8 mouse cellular contexts compared by ENCODE assay signal in the genomic region with DNA sequence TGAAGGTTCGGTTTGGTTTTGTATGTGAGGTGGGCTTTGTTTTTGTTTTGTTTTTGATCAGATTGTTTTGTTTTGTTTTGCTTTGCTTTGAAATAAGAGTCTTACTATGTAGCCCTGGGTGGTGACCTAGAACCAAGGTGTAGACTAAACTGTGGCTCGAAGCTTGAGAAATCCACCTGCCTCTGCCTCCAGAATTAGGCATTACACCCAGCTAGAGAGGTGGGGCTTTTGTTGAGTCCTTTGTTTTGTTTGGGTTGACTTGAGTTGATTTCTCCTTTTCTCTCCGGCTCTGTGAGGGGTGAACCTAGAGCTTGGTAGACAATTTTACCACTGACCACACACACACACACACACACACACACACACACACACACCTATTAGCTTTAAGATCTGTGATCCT. TPM values are rescaled to one million over a fixed set of nuclear protein-coding genes. Genes with fewer than 3 reads are reported as not detected.
DNase-seq lines count a peak whose midpoint lies in the region; ATAC-seq lines count a peak whose summit lies in the region.

No protein-coding gene starts in this region.

- 65% methylated on average over 3 of the region's 3 CpGs for WGBS in lung, embryonic 16.5 days
- 73% methylated on average over 3 of the region's 3 CpGs for WGBS in forebrain, embryonic 11.5 days
- WGBS in limb, embryonic 15.5 days, result 72% methylated on average over 3 of the region's 3 CpGs
- 60% methylated on average over 3 of the region's 3 CpGs for WGBS in stomach, embryonic 15.5 days

- H3K9me3 ChIP-seq in lung, embryonic 16.5 days (ENCODE audit: control insufficient read depth, low read length), result no peaks in the 10 kb centered on the region
- H3K9me3 ChIP-seq in forebrain, embryonic 11.5 days (ENCODE audit: control insufficient read depth, low read length), result no peaks in the 10 kb centered on the region
- H3K9me3 ChIP-seq in limb, embryonic 15.5 days, result no peaks in the 10 kb centered on the region
- no peaks in the 10 kb centered on the region for H3K9me3 ChIP-seq in stomach, embryonic 15.5 days

- H3K27ac ChIP-seq in lung, embryonic 16.5 days (ENCODE audit: low read length), result no peak overlapping the region
- no peak overlapping the region for H3K27ac ChIP-seq in forebrain, embryonic 11.5 days (ENCODE audit: low read depth, low read length)
- no peak overlapping the region for H3K27ac ChIP-seq in limb, embryonic 15.5 days
- H3K27ac ChIP-seq in stomach, embryonic 15.5 days, result no peak overlapping the region

- H3K9ac ChIP-seq in lung, embryonic 16.5 days (ENCODE audit: low read length), result no peak overlapping the region
- H3K9ac ChIP-seq in forebrain, embryonic 11.5 days (ENCODE audit: low read length), result no peak overlapping the region; the same call in 1 of the 2 replicates
- H3K9ac ChIP-seq in limb, embryonic 15.5 days, result no peak overlapping the region
- H3K9ac ChIP-seq in stomach, embryonic 15.5 days, result no peak overlapping the region

- H3K36me3 ChIP-seq in lung, embryonic 16.5 days (ENCODE audit: control insufficient read depth, insufficient read depth, low read length), result no peaks in the 10 kb centered on the region
- no peaks in the 10 kb centered on the region for H3K36me3 ChIP-seq in forebrain, embryonic 11.5 days (ENCODE audit: control insufficient read depth, insufficient read depth, low read length)
- H3K36me3 ChIP-seq in limb, embryonic 15.5 days, result no peaks in the 10 kb centered on the region
- no peaks in the 10 kb centered on the region for H3K36me3 ChIP-seq in stomach, embryonic 15.5 days

- no peak for DNase-seq in lung, adult 18-20 months
- DNase-seq in forebrain, embryonic 11.5 days (ENCODE audit: low spot score), result no peak
- no peak for DNase-seq in ovary, postnatal 14 days (ENCODE audit: low spot score)
- DNase-seq in thymus, postnatal 0 days (ENCODE audit: low spot score), result no peak
- DNase-seq in right cerebral cortex, postnatal 14 days, result no peak

- H3K4me2 ChIP-seq in lung, embryonic 16.5 days (ENCODE audit: low read depth, low read length), result peak overlapping the region; percentile 73
- H3K4me2 ChIP-seq in forebrain, embryonic 11.5 days (ENCODE audit: low read depth, low read length, severe bottlenecking), result peak overlapping the region; percentile 77; the same call in 1 of the 2 replicates
- H3K4me2 ChIP-seq in limb, embryonic 15.5 days, result peak overlapping the region; percentile 69
- peak overlapping the region; percentile 72 for H3K4me2 ChIP-seq in stomach, embryonic 15.5 days

- no peak for ATAC-seq in lung, embryonic 16.5 days (ENCODE audit: low read depth)
- no peak for ATAC-seq in forebrain, embryonic 11.5 days (replicated peaks; ENCODE audit: low FRiP score)
- ATAC-seq in limb, embryonic 15.5 days (ENCODE audit: insufficient number of reproducible peaks, low FRiP score, low TSS enrichment, low read depth), result no peak
- no peak for ATAC-seq in stomach, embryonic 15.5 days (ENCODE audit: insufficient read depth, low FRiP score, low read depth)

- peaks cover 3% of the 10 kb centered on the region for H3K4me1 ChIP-seq in lung, embryonic 16.5 days (replicated peaks; ENCODE audit: control insufficient read depth, insufficient read depth, low read length)
- H3K4me1 ChIP-seq in forebrain, embryonic 11.5 days (replicated peaks; ENCODE audit: control insufficient read depth, insufficient read depth, low read length), result no peaks in the 10 kb centered on the region
- H3K4me1 ChIP-seq in limb, embryonic 15.5 days, result peaks cover 7% of the 10 kb centered on the region; the same call in 1 of the 2 replicates
- H3K4me1 ChIP-seq in stomach, embryonic 15.5 days, result peaks cover 5% of the 10 kb centered on the region; the same call in 1 of the 2 replicates

- H3K4me3 ChIP-seq in lung, embryonic 16.5 days (ENCODE audit: low read length), result no peak overlapping the region
- peak overlapping the region; percentile 96 for H3K4me3 ChIP-seq in forebrain, embryonic 11.5 days (ENCODE audit: low read depth, low read length)
- peak overlapping the region; percentile 94; the same call in 1 of the 2 replicates for H3K4me3 ChIP-seq in limb, embryonic 15.5 days
- H3K4me3 ChIP-seq in stomach, embryonic 15.5 days (replicated peaks), result peak overlapping the region; percentile 99; the same call in 1 of the 2 replicates

- no peaks in the 10 kb centered on the region for H3K27me3 ChIP-seq in lung, embryonic 16.5 days (ENCODE audit: control insufficient read depth, insufficient read depth, low read depth, low read length)
- no peaks in the 10 kb centered on the region for H3K27me3 ChIP-seq in forebrain, embryonic 11.5 days (ENCODE audit: control insufficient read depth, insufficient read depth, low read length)
- no peaks in the 10 kb centered on the region for H3K27me3 ChIP-seq in limb, embryonic 15.5 days
- no peaks in the 10 kb centered on the region for H3K27me3 ChIP-seq in stomach, embryonic 15.5 days (replicated peaks)

RNA-seq across cellular contexts. Expression of a gene that starts 0.7 kb away (rescaled TPM):
- polyA plus RNA-seq in lung, embryonic 16.5 days (2015; fragmentation: Nextera tagmentation; extraction: Ambion mirVana), result 59.1 and 59.3 TPM in 2 replicates
- 85.4 and 98.9 TPM in 2 replicates for polyA plus RNA-seq in forebrain, embryonic 11.5 days (2014; fragmentation: Nextera tagmentation; extraction: Ambion mirVana)
- 52.1 and 62.0 TPM in 2 replicates for polyA plus RNA-seq in limb, embryonic 15.5 days (2015; fragmentation: Nextera tagmentation; extraction: Ambion mirVana)
- 53.4 and 58.3 TPM in 2 replicates for polyA plus RNA-seq in stomach, embryonic 15.5 days (2015; fragmentation: Nextera tagmentation; extraction: Ambion mirVana)
- 54.7 and 64.9 TPM in 2 replicates for polyA plus RNA-seq in thymus, postnatal 0 days (2015; fragmentation: Nextera tagmentation; extraction: Ambion mirVana)

RNA-seq across cellular contexts. Expression of a gene that starts 1.4 kb away (rescaled TPM):
- 25.7 and 26.7 TPM in 2 replicates for polyA plus RNA-seq in lung, embryonic 16.5 days (2015; fragmentation: Nextera tagmentation; extraction: Ambion mirVana)
- polyA plus RNA-seq in forebrain, embryonic 11.5 days (2014; fragmentation: Nextera tagmentation; extraction: Ambion mirVana), result 10.3 and 11.8 TPM in 2 replicates
- 9.8 and 12.0 TPM in 2 replicates for polyA plus RNA-seq in limb, embryonic 15.5 days (2015; fragmentation: Nextera tagmentation; extraction: Ambion mirVana)
- polyA plus RNA-seq in stomach, embryonic 15.5 days (2015; fragmentation: Nextera tagmentation; extraction: Ambion mirVana), result 10.1 and 10.5 TPM in 2 replicates
- polyA plus RNA-seq in thymus, postnatal 0 days (2015; fragmentation: Nextera tagmentation; extraction: Ambion mirVana), result 9.8 and 10.4 TPM in 2 replicates
